Mouse (Mus musculus) left cerebral cortex, postnatal 14 days (tissue): ENCODE results near the gene Gng5. TPM values are rescaled to one million over a fixed set of nuclear protein-coding genes. Genes with fewer than 3 reads are reported as not detected.

Experiments used
- DNase-seq, 2 experiments: peaks; one replicate each; pipeline ENCODE4 v3.0.0; 2021 to 2022; ENCODE audit warnings: low spot score in 2 of 2, mixed read lengths in 1 of 2
- intact Hi-C: fragments of 180-260 bp; cut with DNase I; formaldehyde crosslinking; loops from one replicate; pipeline ENCODE4 v1.15.1; 2025
- total RNA-seq, 2 experiments: library from RNA; stranded (reverse); gene quantifications; 2 replicates each; pipeline ENCODE4 v1.2.3; 2021

Gene Gng5
- total RNA-seq, 2 experiments from 2014 or later: 49.7 to 50.1 TPM

DNA sequence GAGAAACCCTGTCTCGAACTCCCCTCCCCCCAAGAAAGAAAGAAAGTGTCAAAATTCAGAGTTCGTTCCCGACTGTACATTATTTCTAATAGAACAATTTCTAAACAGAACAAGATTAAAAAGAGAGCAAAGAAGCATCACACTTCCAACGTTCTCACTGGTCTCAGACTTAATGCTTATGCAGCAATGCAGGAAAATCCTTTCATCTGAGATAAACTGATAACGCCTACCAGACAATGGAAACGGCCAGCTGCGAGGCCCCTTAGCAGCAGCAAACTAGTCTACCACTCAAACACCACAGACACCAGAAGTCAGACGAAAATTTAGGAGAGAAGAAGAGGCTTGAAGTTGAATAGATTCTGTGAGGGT lies 22.0 kb downstream of the Gng5 start:
- no peak for DNase-seq
- intact Hi-C loops: loop anchor here (5.0 kb wide), 2 partner anchors 36 to 261 kb away; no protein-coding TSS in a partner anchor

DNA sequence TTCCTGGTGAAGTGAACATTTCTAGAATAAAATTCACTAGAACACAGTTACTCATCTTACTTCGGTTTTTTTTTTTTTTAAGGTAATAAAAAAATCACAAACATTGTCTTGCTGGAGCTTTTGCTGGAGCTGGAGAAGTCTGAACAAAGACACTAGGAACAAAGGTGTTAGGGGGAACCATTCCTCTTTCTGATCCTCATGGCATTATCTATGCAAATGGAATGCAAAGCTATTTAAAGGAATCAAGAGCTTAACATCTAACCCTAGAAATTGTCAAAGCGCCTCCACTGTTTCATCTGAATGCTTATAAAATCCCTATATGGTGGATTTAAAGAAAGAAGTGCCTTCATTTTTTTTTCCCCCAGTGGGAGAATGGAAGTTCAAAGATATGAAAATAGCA lies 28.7 kb downstream of the Gng5 start:
- intact Hi-C loops: no loop called here
- no peak for DNase-seq

DNA sequence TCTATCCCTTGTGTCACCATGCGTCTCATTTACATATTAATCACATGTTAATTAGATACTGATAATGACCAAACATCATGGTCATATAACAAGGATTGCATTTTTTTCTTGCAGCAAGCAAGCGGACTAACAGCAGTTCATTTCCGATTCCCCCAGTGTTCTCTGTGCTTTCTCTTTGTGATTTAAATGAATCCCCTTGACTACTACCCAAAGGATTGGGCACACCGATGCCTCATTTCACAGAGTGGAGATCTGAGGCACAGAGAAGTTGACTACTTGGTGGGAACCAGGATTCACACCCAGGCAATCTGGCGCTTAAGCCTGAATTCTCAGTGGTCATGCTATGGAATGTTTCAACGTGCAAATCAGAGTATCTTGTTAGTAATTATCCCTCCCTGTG lies 35.4 kb downstream of the Gng5 start:
- DNase-seq: no peak

GRCm38 (mm10) chr3:146540521-146541273 lies 41.1 kb downstream of the Gng5 start:
- intact Hi-C loops: no loop called here
- no peak for DNase-seq

More for the DNA sequence above, 35.4 kb downstream of the Gng5 start:
- intact Hi-C loops: no loop called here

- DNase-seq: no peak
- intact Hi-C loops: no loop called here
These were observed 44.0 kb downstream of the Gng5 start for GRCm38 (mm10) chr3:146543632-146544031.

DNA sequence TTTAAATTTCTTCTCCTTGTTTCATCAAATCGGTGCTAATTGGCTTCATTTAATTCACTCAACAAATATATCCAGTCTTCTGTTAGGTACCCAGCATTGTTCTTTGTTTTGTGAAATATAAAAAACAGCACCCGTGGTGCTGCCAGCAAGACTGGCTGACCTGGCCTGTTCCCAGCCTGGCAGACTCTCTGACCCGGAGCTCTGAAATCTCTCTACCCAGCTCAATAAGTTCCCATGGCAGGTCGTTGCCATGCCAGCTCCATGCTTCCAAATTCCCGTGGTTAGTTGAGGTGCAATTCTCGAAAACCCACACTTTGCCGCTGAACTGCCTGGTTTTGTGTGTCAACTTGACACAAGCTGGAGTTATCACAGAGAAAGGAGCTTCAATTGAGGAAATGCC lies 55.2 kb downstream of the Gng5 start:
- intact Hi-C loops: loop anchor here (5.0 kb wide), 1 partner anchor 33 kb away; the partner anchor contains the start of gene Rpf1

More for the DNA sequence above, 55.2 kb downstream of the Gng5 start:
- DNase-seq: no peak

Other genes starting within 250 kb of the Gng5 start
- gene Ssx2ip, start 95.2 kb upstream of the Gng5 start, total RNA-seq: 100 to 1,000 TPM; 121 to 126 TPM
- gene Ctbs, start 50.0 kb upstream of the Gng5 start, total RNA-seq: 1 to 10 TPM; 6.3 to 7.2 TPM
- gene Spata1, start 54 bp upstream of the Gng5 start, total RNA-seq: 1 to 10 TPM; 5.0 to 5.5 TPM
- gene Rpf1, start 21.6 kb downstream of the Gng5 start, total RNA-seq: 10 to 100 TPM; 13.3 to 14.2 TPM
- gene Uox, start 70.6 kb downstream of the Gng5 start, total RNA-seq: 1 to 10 TPM in 1 of 2 experiments, under 1 TPM in 1; 0.76 to 1.3 TPM
- not detected for gene Dnase2b, start 115.8 kb downstream of the Gng5 start, total RNA-seq
- under 1 TPM; 0.24 to 0.57 TPM for gene 4930503B20Rik, start 151.5 kb downstream of the Gng5 start, total RNA-seq
- not detected for gene Samd13, start 185.8 kb downstream of the Gng5 start, total RNA-seq